Mouse (Mus musculus): ENCODE data around the gene Mprip.
A peak's percentile ranks its signal among the peaks of the same experiment; 100 is the strongest.
"Not testable (repeated sequence)": the region's sequence is repeated elsewhere in the genome, so short reads cannot be mapped to it uniquely, and the experiment has no call there.

Gene Mprip

DNA sequence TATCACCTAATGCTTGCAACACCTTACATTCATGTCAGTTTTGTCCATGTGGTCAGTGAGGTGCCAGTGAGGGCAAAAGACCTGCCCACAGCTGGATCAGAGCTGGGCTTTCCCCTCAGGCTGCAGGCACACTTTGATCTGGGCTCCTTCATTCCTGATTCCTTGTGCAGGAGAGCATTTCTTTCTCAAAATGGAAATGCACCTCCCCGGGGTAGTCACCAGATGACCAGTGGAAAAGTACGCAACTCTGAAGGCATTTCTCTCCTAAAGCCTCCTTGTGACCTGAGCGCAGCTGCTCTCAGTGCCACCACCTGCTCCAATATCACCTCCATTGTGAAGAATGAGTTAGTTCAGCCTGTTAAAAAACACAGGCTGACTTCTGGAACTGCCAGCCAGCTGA lies at the start of gene Mprip:
Gene Mprip, plus strand, starts transcription at position 301 of the 400 bp plus-strand sequence.
- DNase-seq (ENCODE audit: low read depth, low spot score) = no peak
- H3K36me3 ChIP-seq (ENCODE audit: control insufficient read depth, insufficient read depth, low read length, poor library complexity, severe bottlenecking) = no peaks in the 10 kb centered on the region
- H3K27me3 ChIP-seq (ENCODE audit: control insufficient read depth, insufficient read depth, low read length, poor library complexity, severe bottlenecking) = no peaks in the 10 kb centered on the region

DNA sequence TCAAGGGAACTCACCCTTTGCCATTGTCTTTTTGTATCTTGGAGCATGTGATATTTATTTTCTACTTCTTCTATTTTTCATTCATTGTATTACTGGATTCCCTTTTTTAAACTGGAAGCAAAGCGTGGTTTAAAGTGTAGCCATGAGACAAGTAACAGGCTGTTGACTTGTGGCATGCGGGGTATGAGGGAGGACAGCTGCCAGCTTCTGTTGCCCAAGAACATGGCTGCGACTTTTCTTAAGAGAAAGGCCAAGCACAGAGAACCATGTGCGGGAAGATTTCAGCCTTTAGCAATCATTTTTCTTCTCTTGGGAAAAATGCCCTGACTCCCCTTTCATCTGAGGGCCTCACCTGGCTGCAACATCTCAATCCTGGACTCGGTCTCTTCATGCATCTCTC lies 49.5 kb upstream of the Mprip start:
- no peaks in the 10 kb centered on the region for H3K27me3 ChIP-seq (ENCODE audit: control insufficient read depth, insufficient read depth, low read length, poor library complexity, severe bottlenecking)
- DNase-seq (ENCODE audit: low read depth, low spot score) = no peak

DNA sequence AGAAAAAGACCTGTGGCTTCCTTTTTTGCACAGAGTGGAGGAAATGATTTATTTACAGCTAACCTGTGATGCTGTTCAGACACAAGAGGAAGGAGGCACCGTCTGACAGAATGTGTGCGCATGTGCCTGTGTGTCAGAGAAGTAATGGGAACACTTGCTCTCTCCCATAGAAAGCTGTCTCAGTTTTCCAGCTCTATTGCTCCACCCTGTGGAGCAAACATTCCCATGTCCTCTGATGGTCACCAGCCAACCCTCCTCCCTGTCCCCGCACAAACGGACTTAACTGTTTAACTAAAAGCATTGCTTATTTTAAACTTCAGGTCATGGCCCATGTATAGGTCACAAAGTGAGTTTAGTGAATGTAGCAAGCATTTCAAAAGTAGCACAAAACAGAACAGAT lies 47.0 kb upstream of the Mprip start:
- DNase-seq (ENCODE audit: low read depth, low spot score) = no peak

More for the DNA sequence above, 49.5 kb upstream of the Mprip start:
- H3K36me3 ChIP-seq (ENCODE audit: control insufficient read depth, insufficient read depth, low read length, poor library complexity, severe bottlenecking) = no peaks in the 10 kb centered on the region

DNA sequence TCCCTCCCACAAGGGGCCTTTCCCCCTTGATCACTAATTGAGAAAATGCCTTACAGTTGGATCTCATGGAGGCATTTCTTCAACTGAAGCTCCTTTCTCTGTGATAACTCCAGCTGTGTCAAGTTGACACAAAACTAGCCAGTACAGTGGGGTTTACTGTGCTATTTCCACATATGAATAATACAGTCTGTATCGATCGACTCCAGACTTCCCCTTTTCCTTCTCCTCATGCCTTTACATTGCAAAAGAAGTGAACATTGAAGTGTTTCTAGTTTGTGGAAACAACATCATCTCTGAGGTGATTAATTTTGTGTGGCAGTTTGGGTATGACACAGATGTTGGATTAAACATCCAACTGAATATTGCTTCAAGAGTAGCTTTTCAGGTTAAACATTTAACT lies 44.1 kb upstream of the Mprip start:
- H3K36me3 ChIP-seq (ENCODE audit: control insufficient read depth, insufficient read depth, low read length, poor library complexity, severe bottlenecking); H3K27me3 ChIP-seq (ENCODE audit: control insufficient read depth, insufficient read depth, low read length, poor library complexity, severe bottlenecking); DNase-seq (ENCODE audit: low read depth, low spot score): not testable (repeated sequence)

More for the DNA sequence above, 47.0 kb upstream of the Mprip start:
- Histone ChIP-seq H3K36me3 (ENCODE audit: control insufficient read depth, insufficient read depth, low read length, poor library complexity, severe bottlenecking) (no peaks in the 10 kb centered on the region), H3K27me3 (ENCODE audit: control insufficient read depth, insufficient read depth, low read length, poor library complexity, severe bottlenecking) (no peaks in the 10 kb centered on the region)

DNA sequence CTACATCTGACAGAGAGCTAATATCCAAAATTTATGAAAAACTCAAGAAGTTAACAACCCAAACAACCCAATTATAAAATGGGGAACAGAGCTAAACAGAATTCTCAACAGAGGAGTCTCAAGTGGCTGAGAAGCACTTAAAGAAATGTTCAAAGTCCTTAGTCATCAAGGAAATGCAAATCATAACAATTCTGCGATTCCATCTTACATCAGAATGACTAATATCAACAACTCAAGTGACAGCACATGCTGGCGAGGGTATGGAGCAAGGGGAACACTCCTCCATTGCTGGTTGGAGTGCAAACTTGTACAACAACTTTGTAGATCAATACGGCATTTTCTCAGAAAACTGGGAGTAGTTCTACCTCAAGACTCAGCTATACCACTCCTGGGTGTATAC lies 38.9 kb upstream of the Mprip start:
- Histone ChIP-seq H3K27me3 (ENCODE audit: control insufficient read depth, insufficient read depth, low read length, poor library complexity, severe bottlenecking) (no peaks in the 10 kb centered on the region), H3K36me3 (ENCODE audit: control insufficient read depth, insufficient read depth, low read length, poor library complexity, severe bottlenecking) (no peaks in the 10 kb centered on the region)
- no peak for DNase-seq (ENCODE audit: low read depth, low spot score)

DNA sequence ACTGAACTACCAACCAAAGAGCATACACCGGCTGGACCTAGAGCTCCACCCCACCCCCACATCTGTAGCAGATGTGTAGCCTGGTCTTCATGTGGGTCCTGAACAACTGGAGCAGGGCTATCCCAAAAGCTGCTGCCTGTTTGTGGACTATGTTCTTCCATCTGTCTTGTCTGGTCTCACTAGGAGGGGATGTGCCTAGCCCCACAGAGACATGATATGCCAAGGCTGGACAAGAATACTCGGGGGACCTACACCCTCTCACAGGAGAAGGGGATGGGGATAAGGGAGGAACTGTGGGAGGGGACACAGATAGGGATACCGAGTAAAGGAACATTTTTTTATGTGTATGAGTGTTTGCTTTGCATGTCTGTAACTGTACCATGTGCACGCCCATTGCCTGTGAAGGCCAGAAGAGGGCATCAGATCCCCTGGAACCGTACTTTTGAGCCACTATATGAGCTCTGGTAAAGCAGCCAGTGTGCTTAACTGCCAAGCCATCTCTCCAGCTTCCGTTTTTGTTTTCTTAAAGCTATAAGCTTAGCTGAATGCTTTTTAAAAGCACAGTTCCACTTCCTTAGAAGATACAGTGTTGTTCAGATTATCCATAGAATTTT lies 37.0 kb upstream of the Mprip start:
- DNase-seq (ENCODE audit: low read depth, low spot score) = peak; percentile 80
- H3K27me3 ChIP-seq (ENCODE audit: control insufficient read depth, insufficient read depth, low read length, poor library complexity, severe bottlenecking) = no peaks in the 10 kb centered on the region
- H3K36me3 ChIP-seq (ENCODE audit: control insufficient read depth, insufficient read depth, low read length, poor library complexity, severe bottlenecking) = no peaks in the 10 kb centered on the region

DNA sequence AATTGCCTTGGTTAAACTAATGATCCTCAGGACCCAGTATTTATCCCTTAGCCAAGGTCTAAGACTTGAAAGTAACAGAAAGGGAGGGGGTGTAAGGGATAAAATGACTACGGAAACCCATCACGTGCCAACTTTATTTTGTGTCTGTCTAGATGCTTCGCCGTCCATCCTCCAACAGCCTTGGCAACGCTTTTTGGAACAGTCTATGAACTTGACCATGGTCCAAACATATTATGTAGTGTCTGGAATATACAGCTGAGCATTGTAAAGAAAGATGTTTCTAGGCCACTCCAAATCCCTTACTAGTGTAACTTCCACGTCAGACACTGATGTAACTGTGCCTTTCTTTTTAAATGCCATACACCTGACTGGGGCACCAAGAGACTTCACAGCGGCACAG lies 34.9 kb upstream of the Mprip start:
- H3K36me3 ChIP-seq (ENCODE audit: control insufficient read depth, insufficient read depth, low read length, poor library complexity, severe bottlenecking) = no peaks in the 10 kb centered on the region
- H3K27me3 ChIP-seq (ENCODE audit: control insufficient read depth, insufficient read depth, low read length, poor library complexity, severe bottlenecking) = no peaks in the 10 kb centered on the region

DNA sequence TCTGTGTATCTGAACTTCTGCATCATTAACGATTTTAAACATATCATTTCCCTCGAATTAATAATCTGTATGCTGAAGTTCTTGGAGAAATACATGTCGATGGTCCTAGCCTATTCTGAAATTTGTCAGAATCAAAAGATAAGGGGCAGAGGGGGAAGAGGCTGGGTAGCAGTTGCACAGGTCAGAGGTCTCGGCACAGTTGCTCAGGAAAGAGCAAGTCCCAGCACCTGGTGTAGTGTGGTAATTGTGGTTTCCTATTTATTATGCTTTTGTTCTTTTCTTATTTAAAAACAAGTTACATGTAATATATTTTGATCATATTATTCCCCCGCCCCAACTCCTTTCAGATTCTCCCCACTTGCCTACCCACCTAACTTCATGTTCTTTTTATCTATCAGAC lies 32.9 kb upstream of the Mprip start:
- H3K36me3 ChIP-seq (ENCODE audit: control insufficient read depth, insufficient read depth, low read length, poor library complexity, severe bottlenecking) = no peaks in the 10 kb centered on the region
- no peaks in the 10 kb centered on the region for H3K27me3 ChIP-seq (ENCODE audit: control insufficient read depth, insufficient read depth, low read length, poor library complexity, severe bottlenecking)
- no peak for DNase-seq (ENCODE audit: low read depth, low spot score)

More for the DNA sequence above, 34.9 kb upstream of the Mprip start:
- no peak for DNase-seq (ENCODE audit: low read depth, low spot score)

DNA sequence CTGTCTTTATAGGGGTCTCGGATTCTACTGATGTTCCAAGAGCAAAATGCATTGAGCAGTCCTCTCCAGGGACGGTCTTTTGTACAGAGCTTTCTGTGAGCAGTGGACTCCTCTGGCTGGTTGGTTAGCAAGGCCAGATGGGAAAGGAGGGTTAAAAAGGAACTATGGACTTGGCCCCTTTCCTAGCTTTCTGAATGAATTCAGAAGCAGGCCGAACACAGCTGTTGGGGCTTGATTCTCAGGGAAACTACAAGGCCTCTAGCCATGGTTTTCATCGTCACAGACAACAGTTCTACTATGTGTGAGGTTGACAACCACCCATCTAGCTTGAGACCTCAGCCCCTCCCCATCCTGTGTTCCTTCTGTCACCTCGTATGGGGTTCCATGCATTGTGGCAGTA lies 31.2 kb upstream of the Mprip start:
- no peaks in the 10 kb centered on the region for H3K27me3 ChIP-seq (ENCODE audit: control insufficient read depth, insufficient read depth, low read length, poor library complexity, severe bottlenecking)
- H3K36me3 ChIP-seq (ENCODE audit: control insufficient read depth, insufficient read depth, low read length, poor library complexity, severe bottlenecking) = no peaks in the 10 kb centered on the region
- no peak for DNase-seq (ENCODE audit: low read depth, low spot score)

DNA sequence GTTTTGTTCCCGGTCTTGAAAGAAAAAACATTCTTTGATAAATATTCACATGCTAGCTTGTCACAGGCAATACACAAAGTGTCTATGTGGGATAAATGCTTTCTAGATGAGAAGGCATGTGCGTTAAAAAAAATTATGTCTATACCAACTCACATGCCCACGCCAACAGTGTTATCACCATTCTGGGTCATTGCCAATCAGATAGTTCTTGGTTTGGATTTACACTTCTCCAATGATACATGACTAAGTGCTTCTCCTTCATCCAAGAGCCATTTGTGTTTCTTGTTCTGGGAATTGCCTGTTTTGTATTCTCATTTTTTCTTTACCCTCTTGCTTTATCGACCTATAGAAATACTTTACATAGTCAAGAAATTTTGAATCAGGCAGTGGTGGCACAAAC lies 29.1 kb upstream of the Mprip start:
- Histone ChIP-seq H3K36me3 (ENCODE audit: control insufficient read depth, insufficient read depth, low read length, poor library complexity, severe bottlenecking) (no peaks in the 10 kb centered on the region), H3K27me3 (ENCODE audit: control insufficient read depth, insufficient read depth, low read length, poor library complexity, severe bottlenecking) (no peaks in the 10 kb centered on the region)
- DNase-seq (ENCODE audit: low read depth, low spot score) = no peak

DNA sequence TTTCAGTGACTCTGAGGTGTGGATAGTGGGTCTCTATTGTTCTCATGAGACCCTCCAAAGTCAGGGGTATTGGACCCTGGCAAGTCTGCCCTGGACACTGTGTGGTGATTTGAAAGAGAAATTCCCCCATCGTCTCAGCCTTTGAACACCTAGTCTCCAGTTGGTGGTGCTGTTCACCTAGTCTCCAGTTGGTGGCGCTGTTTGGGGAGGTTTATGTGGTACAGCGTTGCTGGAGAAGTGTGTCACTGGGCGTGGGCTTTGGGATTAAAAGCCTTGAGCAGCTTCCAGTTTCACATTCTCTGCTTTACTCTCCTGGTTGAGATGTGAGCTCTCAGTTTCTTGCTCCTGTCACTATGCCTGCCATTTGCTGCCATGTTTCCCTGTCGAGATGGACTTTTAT lies 28.1 kb upstream of the Mprip start:
- DNase-seq (ENCODE audit: low read depth, low spot score) = peak; percentile 80
- H3K36me3 ChIP-seq (ENCODE audit: control insufficient read depth, insufficient read depth, low read length, poor library complexity, severe bottlenecking) = no peaks in the 10 kb centered on the region
- H3K27me3 ChIP-seq (ENCODE audit: control insufficient read depth, insufficient read depth, low read length, poor library complexity, severe bottlenecking) = no peaks in the 10 kb centered on the region

DNA sequence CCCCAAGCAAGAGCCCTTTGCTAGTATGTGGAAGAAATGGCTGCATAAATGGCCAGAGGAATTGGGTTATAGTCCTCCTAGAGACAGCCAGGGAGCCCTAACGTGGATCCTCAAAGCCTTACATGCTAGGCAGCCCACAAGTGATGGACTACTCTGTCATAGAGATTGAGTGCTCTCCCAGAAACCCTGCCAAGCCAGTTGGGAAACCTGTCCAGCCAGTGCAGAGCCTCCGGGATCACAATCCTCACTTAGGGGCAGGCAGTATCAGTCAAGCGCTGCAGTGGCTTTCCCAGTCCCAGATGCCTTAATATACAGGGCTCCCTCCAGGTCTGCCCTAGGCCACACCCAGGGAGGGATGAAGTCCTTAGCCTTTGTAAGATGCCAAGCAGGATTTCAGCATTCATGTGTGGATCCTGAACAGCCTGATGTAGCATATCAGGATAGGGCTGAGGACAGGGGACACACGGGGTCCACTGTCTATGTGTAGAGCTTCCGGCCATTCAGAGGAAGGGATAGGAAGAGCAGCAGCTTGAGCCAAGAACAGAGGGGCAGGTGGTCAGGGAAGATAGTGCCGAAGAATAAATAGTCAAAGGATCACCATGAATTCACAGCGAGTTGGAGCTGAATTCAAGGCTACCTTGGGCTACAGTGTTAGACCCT lies 27.0 kb upstream of the Mprip start:
- no peaks in the 10 kb centered on the region for H3K27me3 ChIP-seq (ENCODE audit: control insufficient read depth, insufficient read depth, low read length, poor library complexity, severe bottlenecking)
- no peaks in the 10 kb centered on the region for H3K36me3 ChIP-seq (ENCODE audit: control insufficient read depth, insufficient read depth, low read length, poor library complexity, severe bottlenecking)
- no peak for DNase-seq (ENCODE audit: low read depth, low spot score)

DNA sequence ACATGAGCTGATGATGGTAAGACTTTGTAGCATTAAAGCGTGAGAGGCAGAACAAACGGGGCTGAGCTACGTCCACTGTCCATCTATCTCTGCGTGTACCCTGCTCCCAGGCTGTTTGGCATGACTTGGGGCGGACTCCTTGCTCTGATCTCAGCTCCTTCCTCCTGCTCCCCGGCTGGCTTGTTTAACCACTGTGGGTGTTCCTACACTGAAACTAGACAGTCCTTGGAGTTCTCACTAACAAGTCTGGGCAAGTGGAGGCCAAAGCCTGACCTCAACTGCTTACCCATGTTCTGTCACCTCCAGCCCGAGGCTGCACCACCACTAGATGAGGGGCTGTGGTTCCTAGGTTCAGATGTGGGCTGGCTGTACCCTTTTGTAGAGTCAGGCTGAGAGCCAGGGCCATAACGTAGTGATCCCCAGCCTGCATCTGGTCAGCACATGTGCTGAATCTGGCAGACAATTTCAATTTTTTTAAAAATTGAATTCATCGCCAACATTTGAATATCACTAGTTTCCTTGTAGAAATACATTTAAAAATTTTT lies 25.8 kb upstream of the Mprip start:
- Histone ChIP-seq H3K27me3 (ENCODE audit: control insufficient read depth, insufficient read depth, low read length, poor library complexity, severe bottlenecking) (no peaks in the 10 kb centered on the region), H3K36me3 (ENCODE audit: control insufficient read depth, insufficient read depth, low read length, poor library complexity, severe bottlenecking) (no peaks in the 10 kb centered on the region)
- no peak for DNase-seq (ENCODE audit: low read depth, low spot score)

DNA sequence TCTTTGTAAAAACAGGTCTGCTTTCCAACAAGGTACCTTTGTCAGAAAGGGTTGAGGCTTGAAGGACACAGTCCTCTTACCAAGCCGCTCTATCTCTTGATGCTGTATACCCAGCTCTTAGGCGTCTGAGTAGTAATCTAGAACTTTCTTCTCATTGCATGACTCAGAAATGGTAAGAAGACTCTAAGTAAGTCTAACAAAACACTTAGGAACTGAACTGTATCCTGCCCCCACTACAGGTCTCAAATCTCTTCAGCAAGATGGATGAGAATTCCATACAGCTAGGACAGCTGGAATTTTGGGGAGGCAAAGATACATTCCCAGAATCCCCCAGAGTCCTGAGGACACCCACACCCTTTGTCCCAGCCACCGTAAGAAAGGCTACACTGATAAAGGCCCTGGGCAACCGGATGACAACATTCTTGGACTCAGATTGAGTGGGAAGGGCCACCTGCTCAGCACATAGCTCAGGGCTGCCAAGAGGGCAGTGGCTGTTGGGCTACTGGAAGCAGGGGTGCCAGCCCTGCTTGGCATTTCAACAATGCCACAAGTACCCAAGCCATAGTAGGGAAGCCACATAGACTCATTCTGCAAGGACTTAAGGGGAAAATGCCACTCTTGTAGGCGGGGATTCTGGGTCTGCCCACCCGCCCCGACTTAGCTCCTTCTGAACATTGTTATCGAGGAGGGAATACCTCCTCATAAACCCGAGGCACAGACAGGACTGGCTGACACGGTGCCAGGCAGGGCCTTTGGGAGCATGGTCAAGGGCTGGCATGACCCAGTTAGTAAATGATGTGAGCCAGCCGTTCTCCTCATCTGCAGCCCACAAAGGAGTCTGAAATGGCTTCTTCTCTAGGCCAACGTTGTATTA lies 25.0 kb upstream of the Mprip start:
- Histone ChIP-seq H3K36me3 (ENCODE audit: control insufficient read depth, insufficient read depth, low read length, poor library complexity, severe bottlenecking) (no peaks in the 10 kb centered on the region), H3K27me3 (ENCODE audit: control insufficient read depth, insufficient read depth, low read length, poor library complexity, severe bottlenecking) (no peaks in the 10 kb centered on the region)
- no peak for DNase-seq (ENCODE audit: low read depth, low spot score)

Data from splenic B cell, adult 2 months (primary cell).